ENCODE assay signal across 11 mouse cellular contexts in the genomic region with DNA sequence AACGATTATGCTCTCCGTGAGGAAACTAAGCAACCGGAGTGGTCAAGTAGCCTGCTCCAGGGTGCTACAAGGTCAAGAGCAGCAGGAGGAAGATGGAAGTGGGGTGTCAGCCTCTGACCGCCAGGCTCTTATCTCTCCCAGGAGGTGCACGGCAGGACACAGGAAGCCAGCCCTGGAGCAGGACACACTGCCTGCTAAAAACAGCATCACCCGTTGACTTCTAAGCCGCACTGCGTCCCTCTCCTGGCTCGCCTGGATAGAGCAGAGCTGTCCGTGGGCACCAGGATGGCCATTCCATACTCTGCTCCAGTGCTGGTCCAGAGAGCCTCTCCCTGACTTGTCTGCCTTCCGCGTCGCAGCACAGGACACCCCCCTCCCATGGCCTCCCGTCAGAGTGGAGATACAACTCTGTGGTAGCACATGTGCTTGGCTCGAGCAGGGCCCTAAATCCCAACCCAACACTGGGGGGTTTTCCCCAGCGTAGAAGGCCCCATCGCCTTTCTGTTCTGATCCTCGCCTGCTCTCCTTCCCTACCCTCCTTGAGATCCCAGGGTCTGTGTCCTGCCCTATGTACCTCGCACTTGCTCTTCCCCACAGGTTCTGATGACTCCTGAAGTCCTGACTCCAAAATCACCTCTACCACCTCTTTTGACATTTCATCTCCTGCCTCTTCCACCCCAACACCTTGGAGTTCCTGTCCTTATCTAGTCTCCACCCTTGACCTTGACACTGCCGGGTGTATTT. TPM values are rescaled to one million over a fixed set of nuclear protein-coding genes. Genes with fewer than 3 reads are reported as not detected.
DNase-seq lines count a peak whose midpoint lies in the region; ATAC-seq and TF ChIP-seq lines count a peak whose summit lies in the region.
"Had no signal": no experiment of that assay in that cellular context is flagged by ENCODE, and none has a peak within 500 bp of the region (broad histone marks: within the 10 kb centered on the region; RNA-seq: fewer than 3 reads in every experiment).

No protein-coding gene starts in this region.

- no peaks in the 10 kb centered on the region for H3K27me3 ChIP-seq in neural tube, embryonic 15.5 days (replicated peaks)
- no peaks in the 10 kb centered on the region for H3K27me3 ChIP-seq in intestine, embryonic 16.5 days (replicated peaks; ENCODE audit: control insufficient read depth, insufficient read depth, low read length)
- H3K27me3 ChIP-seq in myocyte (ENCODE audit: control insufficient read depth, insufficient read depth, insufficient read length) = no peaks in the 10 kb centered on the region
- no peaks in the 10 kb centered on the region for H3K27me3 ChIP-seq in forebrain, embryonic 12.5 days

- H3K4me2 ChIP-seq in neural tube, embryonic 15.5 days = no peak overlapping the region
- no peak overlapping the region for H3K4me2 ChIP-seq in intestine, embryonic 16.5 days (ENCODE audit: low read depth, low read length)
- peak overlapping the region; percentile 75 for H3K4me2 ChIP-seq in myocyte (ENCODE audit: low read depth)
- H3K4me2 ChIP-seq in forebrain, embryonic 12.5 days = no peak overlapping the region

- 84% methylated on average over 20 of the region's 20 CpGs for WGBS in neural tube, embryonic 15.5 days
- WGBS in intestine, embryonic 16.5 days = 60% methylated on average over 20 of the region's 20 CpGs
- WGBS in forebrain, embryonic 12.5 days = 86% methylated on average over 20 of the region's 20 CpGs

- TF ChIP-seq POLR2A in myocyte (IDR thresholded peaks at IDR 0.05; ENCODE audit: insufficient read length, low read depth) = no peak

- no peak overlapping the region for H3K9ac ChIP-seq in neural tube, embryonic 15.5 days (replicated peaks)
- H3K9ac ChIP-seq in intestine, embryonic 16.5 days (ENCODE audit: low read depth, low read length) = no peak overlapping the region
- no peak overlapping the region for H3K9ac ChIP-seq in forebrain, embryonic 12.5 days

- no peak for ATAC-seq in neural tube, embryonic 15.5 days (ENCODE audit: low FRiP score)
- ATAC-seq in intestine, embryonic 16.5 days = peak; percentile 31
- ATAC-seq in forebrain, embryonic 12.5 days (ENCODE audit: low FRiP score) = no peak

- intact Hi-C loops in gastrocnemius, adult 2 months (cut with DNase I) = no loop called here
- intact Hi-C loops in left cerebral cortex, postnatal 4 days (cut with DNase I) = no loop called here

- H3ac ChIP-seq in myocyte (ENCODE audit: control insufficient read depth, insufficient read length) = no peak overlapping the region

- no peaks in the 10 kb centered on the region for H3K36me3 ChIP-seq in neural tube, embryonic 15.5 days
- H3K36me3 ChIP-seq in intestine, embryonic 16.5 days (ENCODE audit: control insufficient read depth, insufficient read depth, low read length) = no peaks in the 10 kb centered on the region
- no peaks in the 10 kb centered on the region for H3K36me3 ChIP-seq in myocyte (ENCODE audit: control insufficient read depth, insufficient read depth)
- no peaks in the 10 kb centered on the region for H3K36me3 ChIP-seq in forebrain, embryonic 12.5 days (replicated peaks)

- no peak overlapping the region for H3K4me3 ChIP-seq in gastrocnemius, adult 2 months
- no peak overlapping the region for H3K4me3 ChIP-seq in neural tube, embryonic 15.5 days (replicated peaks)
- H3K4me3 ChIP-seq in intestine, embryonic 16.5 days (ENCODE audit: low read length) = no peak overlapping the region
- H3K4me3 ChIP-seq in myocyte = no peak overlapping the region
- no peak overlapping the region for H3K4me3 ChIP-seq in forebrain, embryonic 12.5 days (replicated peaks)
- H3K4me3 ChIP-seq: erythroblast, embryonic 14.5 days had no signal

- TF ChIP-seq CTCF in gastrocnemius, adult 2 months (IDR thresholded peaks at IDR 0.05) = no peak

- DNase-seq in gastrocnemius, adult 2 months = no peak
- no peak for DNase-seq in gastrocnemius, postnatal 10 days
- DNase-seq in neural tube, embryonic 10.5 days (ENCODE audit: extremely low spot score, low spot score) = no peak
- DNase-seq in left cerebral cortex, postnatal 4 days = no peak
- DNase-seq: cerebellum, postnatal 10 days; kidney, adult 11 months had no signal

- peaks cover 20% of the 10 kb centered on the region for H3K4me1 ChIP-seq in neural tube, embryonic 15.5 days
- peaks cover 27% of the 10 kb centered on the region for H3K4me1 ChIP-seq in intestine, embryonic 16.5 days (ENCODE audit: control insufficient read depth, insufficient read depth, low read length)
- H3K4me1 ChIP-seq in forebrain, embryonic 12.5 days = no peaks in the 10 kb centered on the region; the same call in 1 of the 2 replicates

- H3K9me3 ChIP-seq in neural tube, embryonic 15.5 days (replicated peaks) = no peaks in the 10 kb centered on the region
- no peaks in the 10 kb centered on the region for H3K9me3 ChIP-seq in intestine, embryonic 16.5 days (ENCODE audit: control insufficient read depth, low read length)
- H3K9me3 ChIP-seq in forebrain, embryonic 12.5 days = no peaks in the 10 kb centered on the region

- peak overlapping the region; percentile 76 for H3K27ac ChIP-seq in gastrocnemius, adult 2 months
- H3K27ac ChIP-seq in neural tube, embryonic 15.5 days (replicated peaks) = 0 out of 2 replicates have a peak overlapping the region, but pooled peaks have one; percentile 6
- 0 out of 2 replicates have a peak overlapping the region, but pooled peaks have one; percentile 2 for H3K27ac ChIP-seq in intestine, embryonic 16.5 days (ENCODE audit: low read length)
- no peak overlapping the region for H3K27ac ChIP-seq in forebrain, embryonic 12.5 days

- no peaks in the 10 kb centered on the region for H3K79me2 ChIP-seq in myocyte (ENCODE audit: control insufficient read depth, insufficient read depth)

TF ChIP-seq in myocyte, 11 proteins besides CTCF, POLR2A, EP300 and RAD21:
- TF ChIP-seq POLR2AphosphoS2 (IDR thresholded peaks at IDR 0.05; ENCODE audit: insufficient read length, low read depth) = no peak
- no peak for TF ChIP-seq USF1 (IDR thresholded peaks at IDR 0.05; ENCODE audit: low read depth)
- TF ChIP-seq MYOD1 (IDR thresholded peaks at IDR 0.05; ENCODE audit: control insufficient read depth in 1 of 3, insufficient read length in 2 of 3, low read depth in 2 of 3) = no peak
- TF ChIP-seq SRF (IDR thresholded peaks at IDR 0.05; ENCODE audit: control insufficient read depth, insufficient read length, low read depth) = no peak
- TF ChIP-seq TCF3 (IDR thresholded peaks at IDR 0.05; ENCODE audit: insufficient read length, low read depth) = no peak
- no peak for TF ChIP-seq CEBPB (IDR thresholded peaks at IDR 0.05; ENCODE audit: insufficient read depth, poor library complexity, severe bottlenecking)
- TF ChIP-seq MAX (IDR thresholded peaks at IDR 0.05; ENCODE audit: low read depth) = no peak
- TF ChIP-seq E2F4 (IDR thresholded peaks at IDR 0.05; ENCODE audit: insufficient read depth) = no peak

RNA-seq across cellular contexts. Expression of a gene that starts 45.8 kb away (rescaled TPM):
- total RNA-seq in gastrocnemius, adult 2 months (2021) = 10 to 100 TPM; 20.7 to 50.5 TPM
- total RNA-seq in gastrocnemius, postnatal 10 days (2021) = 10 to 100 TPM; 17.4 to 23.6 TPM
- polyA plus RNA-seq in neural tube, embryonic 15.5 days (2015; fragmentation: Nextera tagmentation; extraction: Ambion mirVana) = 51.8 and 57.4 TPM in 2 replicates
- 28.0 and 28.2 TPM in 2 replicates for polyA plus RNA-seq in intestine, embryonic 16.5 days (2015; fragmentation: Nextera tagmentation; extraction: Ambion mirVana)
- 18.9 TPM for polyA plus RNA-seq in myocyte (2012; fragmentation: generic; extraction: Trizol)
- polyA plus RNA-seq in forebrain, embryonic 12.5 days (2016; fragmentation: Nextera tagmentation; extraction: Ambion mirVana) = 16.5 and 17.2 TPM in 2 replicates
- 10 to 100 TPM; 18.1 to 18.8 TPM for total RNA-seq in left cerebral cortex, postnatal 4 days (2021)
- polyA plus RNA-seq: erythroblast, embryonic 14.5 days had no signal
